Mouse (Mus musculus) inflammation-experienced regulatory T-cells (primary cell): ENCODE measurements around the gene Coro1c. TPM values are rescaled to one million over a fixed set of nuclear protein-coding genes. Genes with fewer than 3 reads are reported as not detected.

Experiments used
- polyA plus RNA-seq, 2 experiments: library from polyadenylated mRNA; unstranded; fragments of 100-300 nt; shearing (Covaris generic); gene quantifications; one replicate each; pipeline ENCODE4 v1.2.1; 2017

Coro1c gene
- polyA plus RNA-seq, result 100 to 1,000 TPM in 1 of 2 experiments, 10 to 100 TPM in 1; 73.1 to 104 TPM

DNA sequence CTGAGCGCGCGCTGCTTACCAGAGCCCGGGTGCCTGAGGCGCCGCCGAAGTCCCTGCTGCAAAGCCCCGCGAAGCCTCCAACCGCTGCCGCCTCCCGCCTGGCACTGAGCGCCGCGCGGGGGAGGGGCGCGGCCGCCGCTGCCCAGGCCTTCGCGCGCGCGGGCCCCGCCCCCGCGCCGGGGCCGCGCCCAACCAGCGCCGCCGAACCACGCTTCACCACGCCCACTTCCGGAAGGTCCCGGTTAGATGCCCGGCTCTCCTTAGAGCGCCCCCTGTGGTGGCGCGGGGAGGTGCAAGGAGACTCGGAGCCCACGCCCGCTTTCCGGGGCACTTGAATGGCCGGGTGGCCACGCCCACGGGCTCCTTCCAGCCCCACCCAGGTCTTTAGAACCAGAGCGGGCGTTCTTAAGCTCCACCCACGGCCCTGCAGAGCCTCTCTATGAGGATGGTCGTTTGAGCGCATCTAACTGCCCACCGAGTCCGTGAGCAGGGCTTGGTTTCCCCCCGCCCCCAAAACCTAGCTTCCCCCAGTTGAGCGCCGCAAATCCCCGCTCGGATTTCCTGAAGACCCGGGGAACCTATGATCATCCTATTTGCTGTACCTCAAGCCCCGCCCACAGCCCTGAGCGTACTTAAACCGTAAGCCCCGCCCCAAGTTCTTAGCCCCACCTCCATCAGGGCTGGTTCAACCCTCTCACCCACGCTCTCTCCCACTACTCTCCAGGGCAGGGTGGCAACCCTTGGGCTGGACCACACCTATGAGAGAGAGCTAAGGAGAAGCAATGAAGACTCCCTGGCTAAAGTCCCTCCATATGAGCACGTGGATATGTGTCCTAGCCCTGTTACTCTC lies at the start of gene Coro1c:
Gene Coro1c, minus strand, starts transcription at position 167 of the 850 bp plus-strand sequence.

GRCm38 (mm10) chr5:113832490-113832901 lies 76.1 kb downstream of the Coro1c start, which contains the start of gene Selplg:
Gene Selplg, minus strand, starts transcription at chr5:113832644.

GRCm38 (mm10) chr5:113800280-113800679 lies 108.3 kb downstream of the Coro1c start, which contains the start of gene Tmem119:
Gene Tmem119, minus strand, starts transcription at chr5:113800516.

Other genes with a start within 250 kb of the Coro1c start
- gene 1700069L16Rik, start 184.0 kb downstream of the Coro1c start, polyA plus RNA-seq, result not detected
- gene Ficd, start 173.0 kb downstream of the Coro1c start, polyA plus RNA-seq, result 10 to 100 TPM; 12.3 to 18.1 TPM
- gene Sart3, start 136.2 kb downstream of the Coro1c start, polyA plus RNA-seq, result 10 to 100 TPM; 70.6 to 91.3 TPM
- 100 to 1,000 TPM; 117 to 120 TPM for gene Iscu, start 136.0 kb downstream of the Coro1c start, polyA plus RNA-seq
- under 1 TPM in 1 of 2 experiments, not detected in 1; 0.30 TPM for gene Tmem119, start 108.2 kb downstream of the Coro1c start, polyA plus RNA-seq
- gene Selplg, start 76.1 kb downstream of the Coro1c start, polyA plus RNA-seq, result 1,000 to 10,000 TPM in 1 of 2 experiments, 100 to 1,000 TPM in 1; 829 to 1,006 TPM
- 10 to 100 TPM; 45.0 to 47.2 TPM for gene Ssh1, start 85.1 kb upstream of the Coro1c start, polyA plus RNA-seq
- gene Dao, start 94.9 kb upstream of the Coro1c start, polyA plus RNA-seq, result 1 to 10 TPM in 1 of 2 experiments, under 1 TPM in 1; 0.63 to 2.8 TPM
- gene Usp30, start 156.7 kb upstream of the Coro1c start, polyA plus RNA-seq, result 10 to 100 TPM in 1 of 2 experiments, 1 to 10 TPM in 1; 7.2 to 11.8 TPM
- 1 to 10 TPM in 1 of 2 experiments, under 1 TPM in 1; 0.52 to 1.3 TPM for gene Svop, start 182.8 kb upstream of the Coro1c start, polyA plus RNA-seq
- 10 to 100 TPM; 16.8 to 20.8 TPM for gene Alkbh2, start 219.5 kb upstream of the Coro1c start, polyA plus RNA-seq
- gene Ung, start 221.6 kb upstream of the Coro1c start, polyA plus RNA-seq, result 1 to 10 TPM; 2.5 to 5.5 TPM
- gene Acacb, start 237.8 kb upstream of the Coro1c start, polyA plus RNA-seq, result 1 to 10 TPM in 1 of 2 experiments, under 1 TPM in 1; 0.95 to 1.2 TPM